Mouse (Mus musculus) kidney, postnatal 0 days (tissue): Measurements from ENCODE around the gene Cldn10. TPM values are rescaled to one million over a fixed set of nuclear protein-coding genes. Genes with fewer than 3 reads are reported as not detected.

Experiments
- ATAC-seq: fragments of 200-750 bp; cut with Nextera tagmentation; replicated peaks from 2 replicates; pipeline ENCODE4 v1.8.0; 2017; ENCODE audit warnings: low read depth, moderate number of reproducible peaks, moderate TSS enrichment, moderate library complexity; ENCODE audit not compliant: low FRiP score
- DNase-seq: peaks from one replicate; pipeline ENCODE4 v3.0.0-alpha.2; 2016; ENCODE audit warnings: low spot score
- H3K27ac ChIP-seq: fragments of 300-500 bp; sonication (generic); 2 replicates; pipeline ENCODE4 v1.5.1; 2014; ENCODE audit warnings: mild to moderate bottlenecking
- H3K27me3 ChIP-seq: fragments of 300-500 bp; sonication (generic); 2 replicates; pipeline ENCODE4 v1.6.1; 2014; ENCODE audit warnings: low read length, mixed read lengths; ENCODE audit not compliant: insufficient read depth
- H3K36me3 ChIP-seq: fragments of 300-500 bp; sonication (generic); 2 replicates; pipeline ENCODE4 v1.6.1; 2014; ENCODE audit warnings: low read length, mixed read lengths; ENCODE audit not compliant: insufficient read depth
- H3K4me1 ChIP-seq: fragments of 300-500 bp; sonication (generic); replicated peaks from 2 replicates; pipeline ENCODE4 v1.6.1; 2014; ENCODE audit warnings: antibody characterized with exemption, low read length, mixed read lengths; ENCODE audit not compliant: insufficient read depth
- H3K4me2 ChIP-seq: fragments of 300-500 bp; sonication (generic); 2 replicates; pipeline ENCODE4 v1.6.1; 2014; ENCODE audit warnings: mild to moderate bottlenecking, low read length, moderate library complexity, mixed read lengths
- H3K4me3 ChIP-seq: fragments of 300-500 bp; sonication (generic); replicated peaks from 2 replicates; pipeline ENCODE4 v1.5.1; 2014; ENCODE audit warnings: low read depth, low read length
- H3K9ac ChIP-seq: fragments of 300-500 bp; sonication (generic); 2 replicates; pipeline ENCODE4 v1.6.1; 2014; ENCODE audit warnings: low read depth, low read length
- H3K9me3 ChIP-seq: fragments of 300-500 bp; sonication (generic); replicated peaks from 2 replicates; pipeline ENCODE4 v1.6.1; 2016; ENCODE audit warnings: low read length, inconsistent platforms, mixed read lengths
- CTCF ChIP-seq: IDR thresholded peaks from 2 replicates; pipeline ENCODE4 v1.5.1; 2016; ENCODE audit warnings: antibody characterized with exemption, low read depth, mild to moderate bottlenecking, moderate library complexity
- WGBS: fragments of 180-500 bp; shearing (Covaris S2); extraction: QIAGEN DNeasy Blood & Tissue Kit; methylation state at CpG from one replicate; pipeline ENCODE4 v1.1.7; 2014; 5-methylcytosine and 5-hydroxymethylcytosine counted together
- polyA plus RNA-seq: library from polyadenylated mRNA; unstranded; fragments of >200 nt; fragmentation: Nextera tagmentation; extraction: Ambion mirVana; gene quantifications from 2 replicates; pipeline ENCODE4 v1.2.1, GENCODE M21; 2015

Gene Cldn10
- polyA plus RNA-seq, 1 experiment from 2014 or later, result 211 TPM

DNA sequence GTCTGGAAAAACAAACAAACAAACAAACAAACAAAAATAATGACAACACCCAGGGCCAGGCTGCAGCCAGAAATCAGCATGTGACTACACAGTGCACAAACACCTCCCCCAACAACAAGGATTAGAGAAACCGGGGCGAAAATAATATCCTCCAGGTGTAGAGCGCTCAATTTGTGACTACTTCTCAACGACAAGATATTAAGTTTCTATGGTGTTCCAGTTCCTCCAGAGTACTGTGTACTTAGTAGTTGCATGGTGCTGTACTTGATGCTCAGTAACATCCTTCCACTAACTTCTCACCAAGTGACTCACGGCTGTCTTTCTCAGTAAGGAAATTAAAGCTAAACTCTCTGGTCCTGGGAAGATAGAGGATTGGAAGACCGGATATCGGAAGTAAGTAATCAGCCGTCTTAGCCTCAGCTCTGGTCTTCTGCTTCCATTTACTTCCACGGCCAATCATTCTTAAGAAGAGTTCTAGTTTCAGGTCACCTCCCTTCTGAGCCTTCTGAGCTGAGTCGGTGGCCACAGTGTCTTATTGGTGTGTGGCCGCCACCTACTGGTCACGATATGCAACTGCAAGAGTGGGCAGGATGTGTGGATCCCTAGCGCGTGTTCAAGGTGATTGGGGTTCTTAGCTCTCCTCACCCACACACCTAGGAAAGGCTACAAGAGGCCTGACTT, 19.9 kb upstream of the Cldn10 start:
- no peak overlapping the region for H3K9ac ChIP-seq
- TF ChIP-seq CTCF, result peak; percentile 99
- 29% methylated on average over 14 of the region's 14 CpGs for WGBS
- no peaks in the 10 kb centered on the region for H3K9me3 ChIP-seq
- no peaks in the 10 kb centered on the region for H3K27me3 ChIP-seq
- peak; percentile 84 for ATAC-seq
- no peak overlapping the region for H3K4me3 ChIP-seq
- no peak overlapping the region for H3K27ac ChIP-seq
- H3K4me2 ChIP-seq, result peak overlapping the region; percentile 27; the same call in 1 of the 2 replicates
- no peaks in the 10 kb centered on the region for H3K4me1 ChIP-seq
- peak; percentile 94 for DNase-seq
- H3K36me3 ChIP-seq, result no peaks in the 10 kb centered on the region

DNA sequence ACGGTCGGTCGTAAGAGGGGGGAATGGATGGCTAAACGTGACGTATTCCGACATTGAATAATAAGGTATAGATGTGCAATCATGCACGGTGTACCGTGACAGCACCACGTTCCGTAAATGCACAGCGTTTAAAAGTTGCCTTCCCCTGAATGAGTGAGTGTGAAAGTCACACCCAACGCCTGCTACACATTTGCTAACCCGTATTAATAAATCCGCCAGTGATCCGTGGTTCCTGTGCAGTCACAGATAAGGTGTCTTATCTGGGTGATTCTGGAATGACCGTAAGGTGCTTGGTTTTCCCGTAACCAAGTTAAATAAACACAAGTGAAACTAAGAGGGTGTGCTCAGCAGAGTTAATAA, 19.4 kb upstream of the Cldn10 start:
- no peak overlapping the region for H3K27ac ChIP-seq
- no peak overlapping the region for H3K4me3 ChIP-seq
- ATAC-seq (no peak), DNase-seq (no peak)
- H3K27me3 ChIP-seq, result no peaks in the 10 kb centered on the region
- peak overlapping the region; percentile 27; the same call in 1 of the 2 replicates for H3K4me2 ChIP-seq
- H3K4me1 ChIP-seq, result no peaks in the 10 kb centered on the region
- no peak overlapping the region for H3K9ac ChIP-seq
- TF ChIP-seq CTCF, result no peak
- 37% methylated on average over 17 of the region's 17 CpGs for WGBS
- H3K9me3 ChIP-seq, result no peaks in the 10 kb centered on the region
- no peaks in the 10 kb centered on the region for H3K36me3 ChIP-seq

DNA sequence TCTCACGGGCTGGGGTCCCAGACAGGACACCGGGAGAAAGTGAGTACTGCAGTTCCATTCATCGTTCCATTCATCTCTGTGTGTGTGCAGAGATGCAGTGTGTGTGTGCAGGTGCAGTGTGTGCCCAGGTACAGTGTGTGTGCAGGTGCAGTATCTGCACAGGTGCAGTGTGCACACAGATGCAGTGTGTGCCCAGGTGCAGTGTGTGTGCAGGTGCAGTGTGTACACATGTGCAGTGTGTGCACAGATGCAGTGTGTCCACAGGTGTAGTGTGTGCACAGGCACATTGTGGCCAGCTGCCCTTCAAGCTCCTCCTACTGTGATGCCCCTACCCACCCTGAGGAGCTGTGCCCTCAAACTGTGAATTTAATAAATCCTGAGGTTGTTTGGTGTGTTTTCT, 14.0 kb upstream of the Cldn10 start:
- Histone ChIP-seq H3K27me3 (no peaks in the 10 kb centered on the region), H3K27ac (no peak overlapping the region), H3K4me3 (no peak overlapping the region), H3K4me1 (no peaks in the 10 kb centered on the region), H3K9ac (no peak overlapping the region), H3K4me2 (no peak overlapping the region), H3K36me3 (no peaks in the 10 kb centered on the region), H3K9me3 (no peaks in the 10 kb centered on the region)
- DNase-seq (no peak), ATAC-seq (no peak)
- no peak for TF ChIP-seq CTCF
- WGBS, result 91% methylated on average over 3 of the region's 3 CpGs

GRCm38 (mm10) chr14:118774507-118775428, 12.9 kb upstream of the Cldn10 start:
- peak; percentile 67 for TF ChIP-seq CTCF
- Histone ChIP-seq H3K4me1 (no peaks in the 10 kb centered on the region), H3K27ac (no peak overlapping the region), H3K27me3 (no peaks in the 10 kb centered on the region), H3K9ac (no peak overlapping the region), H3K4me2 (no peak overlapping the region), H3K4me3 (no peak overlapping the region), H3K9me3 (no peaks in the 10 kb centered on the region), H3K36me3 (no peaks in the 10 kb centered on the region)
- ATAC-seq (0 out of 2 replicates have a peak, but pooled peaks have one; percentile 44), DNase-seq (no peak)
- 79% methylated on average over 12 of the region's 12 CpGs for WGBS

- Histone ChIP-seq H3K27ac (no peak overlapping the region), H3K27me3 (no peaks in the 10 kb centered on the region), H3K4me1 (no peaks in the 10 kb centered on the region), H3K4me3 (no peak overlapping the region), H3K9ac (no peak overlapping the region), H3K36me3 (no peaks in the 10 kb centered on the region), H3K9me3 (no peaks in the 10 kb centered on the region), H3K4me2 (no peak overlapping the region)
- DNase-seq (no peak), ATAC-seq (no peak; the same call in 1 of the 2 replicates)
- WGBS, result 89% methylated on average over 1 of the region's 1 CpGs
- TF ChIP-seq CTCF, result no peak
These were observed 12.2 kb upstream of the Cldn10 start for GRCm38 (mm10) chr14:118775554-118775953.

GRCm38 (mm10) chr14:118776372-118776771, 11.3 kb upstream of the Cldn10 start:
- Histone ChIP-seq H3K9ac (no peak overlapping the region), H3K4me3 (no peak overlapping the region), H3K27me3 (no peaks in the 10 kb centered on the region), H3K27ac (no peak overlapping the region), H3K36me3 (no peaks in the 10 kb centered on the region), H3K4me2 (no peak overlapping the region), H3K9me3 (no peaks in the 10 kb centered on the region), H3K4me1 (no peaks in the 10 kb centered on the region)
- ATAC-seq, result 0 out of 2 replicates have a peak, but pooled peaks have one; percentile 38
- WGBS, result 85% methylated on average over 2 of the region's 2 CpGs
- DNase-seq, result no peak
- no peak for TF ChIP-seq CTCF
